Mouse (Mus musculus) lung, adult 18-20 months (tissue): ENCODE data around the gene Trim26.

Experiments used
- DNase-seq, 2 experiments: peaks; one replicate each; pipeline ENCODE4 v3.0.0; 2022; ENCODE audit warnings: mixed read lengths in 2 of 2

Trim26 gene

GRCm38 (mm10) chr17:36900691-36901090, 63.8 kb downstream of the Trim26 start:
- no peak for DNase-seq

GRCm38 (mm10) chr17:36903651-36904050, 66.7 kb downstream of the Trim26 start:
- DNase-seq, result peak in 1 of 2 experiments; percentile 17

- DNase-seq, result no peak
These were observed 71.3 kb downstream of the Trim26 start for GRCm38 (mm10) chr17:36908235-36908634.
